Mouse (Mus musculus): ENCODE results near the gene Vamp9. TPM values are rescaled to one million over a fixed set of nuclear protein-coding genes. Genes with fewer than 3 reads are reported as not detected.

Gene Vamp9
- polyA plus RNA-seq, 1 experiment from 2014 or later = 0.30 TPM

DNA sequence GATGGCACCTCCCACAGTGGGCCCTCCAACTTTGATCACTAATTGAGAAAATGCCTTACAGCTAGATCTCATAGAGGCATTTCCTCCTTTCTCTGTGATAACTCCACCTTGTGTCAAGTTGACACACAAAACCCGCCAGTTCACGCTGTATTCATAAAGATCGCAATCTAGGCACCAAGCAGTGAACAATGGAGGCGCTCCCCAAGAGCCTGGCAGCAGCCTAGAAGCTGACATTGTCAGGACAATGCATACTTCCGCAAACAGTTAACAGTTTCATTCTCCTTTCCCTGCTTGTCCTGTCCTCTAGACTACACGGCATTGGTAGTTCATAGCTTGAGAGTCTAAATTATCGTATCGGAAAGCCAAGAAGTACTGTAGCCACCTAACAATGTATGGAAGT, 16.0 kb downstream of the Vamp9 start:
- H3K36me3 ChIP-seq (ENCODE audit: control insufficient read depth, insufficient read depth, low read length) = no peaks in the 10 kb centered on the region
- no peak for ATAC-seq (ENCODE audit: insufficient number of reproducible peaks, insufficient read depth, low FRiP score, low read depth)
- H3K27ac ChIP-seq (ENCODE audit: low read length) = no peak overlapping the region
- H3K9ac ChIP-seq (replicated peaks; ENCODE audit: low read depth, low read length) = no peak overlapping the region
- H3K4me1 ChIP-seq (ENCODE audit: control insufficient read depth, insufficient read depth, low read length) = no peaks in the 10 kb centered on the region
- H3K4me2 ChIP-seq (replicated peaks; ENCODE audit: low read depth, low read length) = no peak overlapping the region
- no peaks in the 10 kb centered on the region for H3K9me3 ChIP-seq (ENCODE audit: control insufficient read depth, low read depth, low read length)
- WGBS = 78% methylated on average over 8 of the region's 8 CpGs
- H3K27me3 ChIP-seq (ENCODE audit: control insufficient read depth, insufficient read depth, low read length) = no peaks in the 10 kb centered on the region
- no peak overlapping the region for H3K4me3 ChIP-seq (ENCODE audit: low read depth, low read length)

DNA sequence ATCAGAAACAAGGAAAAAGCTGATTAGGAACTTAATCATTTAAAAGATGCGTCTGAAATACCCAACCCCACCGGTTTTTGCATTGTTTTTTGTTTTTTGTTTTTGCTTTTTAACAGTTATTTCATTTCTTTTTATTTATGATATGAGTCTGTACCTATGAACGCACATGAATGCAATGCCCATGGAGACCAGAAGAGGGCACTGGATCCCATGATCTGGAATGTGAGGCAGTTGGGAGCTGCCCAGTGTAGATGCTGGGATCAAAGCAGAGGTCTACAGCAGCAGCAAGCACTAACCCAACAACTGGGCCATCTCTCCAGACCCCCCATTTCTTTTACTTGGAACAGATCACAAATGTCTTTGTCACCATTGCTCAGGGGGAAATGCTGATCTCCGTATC, 21.9 kb downstream of the Vamp9 start:
- H3K4me2 ChIP-seq (replicated peaks; ENCODE audit: low read depth, low read length) = no peak overlapping the region
- WGBS = 52% methylated on average over 4 of the region's 4 CpGs

DNA sequence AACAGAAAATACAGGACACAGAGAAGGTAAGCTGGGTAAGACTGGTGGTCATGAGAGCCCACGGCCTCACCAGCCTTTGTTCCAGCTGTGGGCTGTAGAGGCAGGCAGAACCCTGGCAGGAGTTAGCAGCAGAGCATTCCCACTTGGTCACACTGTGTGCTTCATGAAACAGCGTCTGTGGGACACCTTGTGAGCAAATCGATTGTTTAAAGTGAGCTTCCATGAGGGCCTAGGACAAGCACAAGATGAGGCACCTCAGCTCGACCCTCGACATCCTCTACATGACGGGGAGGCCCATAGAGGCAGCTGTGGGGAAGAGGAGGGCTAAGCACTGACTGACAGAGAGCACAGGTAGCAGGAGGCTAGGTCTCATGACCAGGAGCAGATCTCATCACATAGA, 25.9 kb downstream of the Vamp9 start:
- H3K36me3 ChIP-seq (ENCODE audit: control insufficient read depth, insufficient read depth, low read length) = no peaks in the 10 kb centered on the region
- 83% methylated on average over 6 of the region's 6 CpGs for WGBS
- no peak overlapping the region for H3K9ac ChIP-seq (replicated peaks; ENCODE audit: low read depth, low read length)
- H3K4me3 ChIP-seq (ENCODE audit: low read depth, low read length) = no peak overlapping the region
- ATAC-seq (ENCODE audit: insufficient number of reproducible peaks, insufficient read depth, low FRiP score, low read depth) = no peak
- H3K27me3 ChIP-seq (ENCODE audit: control insufficient read depth, insufficient read depth, low read length) = no peaks in the 10 kb centered on the region
- no peak overlapping the region for H3K27ac ChIP-seq (ENCODE audit: low read length)
- no peaks in the 10 kb centered on the region for H3K4me1 ChIP-seq (ENCODE audit: control insufficient read depth, insufficient read depth, low read length)
- H3K9me3 ChIP-seq (ENCODE audit: control insufficient read depth, low read depth, low read length) = no peaks in the 10 kb centered on the region
- H3K4me2 ChIP-seq (replicated peaks; ENCODE audit: low read depth, low read length) = no peak overlapping the region

More for the DNA sequence above, 21.9 kb downstream of the Vamp9 start:
- Histone ChIP-seq H3K9me3 (ENCODE audit: control insufficient read depth, low read depth, low read length) (no peaks in the 10 kb centered on the region), H3K4me3 (ENCODE audit: low read depth, low read length) (no peak overlapping the region), H3K9ac (replicated peaks; ENCODE audit: low read depth, low read length) (no peak overlapping the region), H3K4me1 (ENCODE audit: control insufficient read depth, insufficient read depth, low read length) (no peaks in the 10 kb centered on the region), H3K36me3 (ENCODE audit: control insufficient read depth, insufficient read depth, low read length) (no peaks in the 10 kb centered on the region), H3K27ac (ENCODE audit: low read length) (no peak overlapping the region), H3K27me3 (ENCODE audit: control insufficient read depth, insufficient read depth, low read length) (no peaks in the 10 kb centered on the region)
- no peak for ATAC-seq (ENCODE audit: insufficient number of reproducible peaks, insufficient read depth, low FRiP score, low read depth)

DNA sequence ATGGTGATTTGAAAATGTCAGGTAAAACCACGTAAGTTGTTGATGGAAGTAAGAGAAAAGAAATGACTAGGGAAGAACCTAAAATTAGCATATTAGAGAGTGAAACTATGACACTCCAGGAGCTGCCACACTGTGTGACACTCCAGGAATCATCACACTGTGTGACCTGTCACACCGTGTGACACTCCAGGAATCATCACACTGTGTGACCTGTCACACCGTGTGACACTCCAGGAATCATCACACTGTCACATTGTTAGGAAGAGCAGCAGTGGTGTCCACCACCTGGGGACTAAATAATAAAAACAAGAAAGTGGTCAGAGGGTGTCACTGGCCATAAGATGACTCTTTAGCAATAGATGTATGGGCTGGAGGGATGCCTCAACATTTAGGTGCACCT, 33.4 kb downstream of the Vamp9 start:
- ATAC-seq (ENCODE audit: insufficient number of reproducible peaks, insufficient read depth, low FRiP score, low read depth) = no peak
- H3K4me1 ChIP-seq (ENCODE audit: control insufficient read depth, insufficient read depth, low read length) = no peaks in the 10 kb centered on the region
- H3K36me3 ChIP-seq (ENCODE audit: control insufficient read depth, insufficient read depth, low read length) = no peaks in the 10 kb centered on the region
- H3K9ac ChIP-seq (replicated peaks; ENCODE audit: low read depth, low read length) = no peak overlapping the region
- peaks cover 2% of the 10 kb centered on the region; the same call in 1 of the 2 replicates for H3K9me3 ChIP-seq (ENCODE audit: control insufficient read depth, low read depth, low read length)
- H3K27ac ChIP-seq (ENCODE audit: low read length) = no peak overlapping the region
- WGBS = 81% methylated on average over 3 of the region's 3 CpGs
- H3K4me3 ChIP-seq (ENCODE audit: low read depth, low read length) = no peak overlapping the region
- no peaks in the 10 kb centered on the region for H3K27me3 ChIP-seq (ENCODE audit: control insufficient read depth, insufficient read depth, low read length)
- H3K4me2 ChIP-seq (replicated peaks; ENCODE audit: low read depth, low read length) = no peak overlapping the region

DNA sequence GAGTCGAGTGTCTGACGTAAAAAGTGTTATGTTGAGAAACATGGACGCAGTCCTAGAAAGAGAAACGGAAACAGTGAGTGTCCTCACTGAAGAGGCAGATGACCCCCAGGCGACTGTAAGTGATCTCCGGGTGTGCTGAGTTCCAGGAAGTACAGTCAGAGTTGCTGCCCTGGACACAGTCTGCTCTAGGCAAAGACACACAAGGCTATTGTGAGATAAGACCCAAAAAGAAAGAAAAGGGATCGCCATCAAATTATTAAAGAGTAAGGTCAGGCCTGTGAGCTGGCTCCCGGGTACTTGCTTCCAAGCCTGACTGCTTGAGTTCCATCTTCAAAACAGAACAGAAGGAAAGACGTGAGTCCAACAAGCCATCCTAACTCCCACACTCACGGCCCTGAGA, 35.2 kb downstream of the Vamp9 start:
- H3K4me1 ChIP-seq (ENCODE audit: control insufficient read depth, insufficient read depth, low read length) = no peaks in the 10 kb centered on the region
- no peaks in the 10 kb centered on the region for H3K36me3 ChIP-seq (ENCODE audit: control insufficient read depth, insufficient read depth, low read length)
- no peak overlapping the region for H3K4me3 ChIP-seq (ENCODE audit: low read depth, low read length)
- WGBS = 76% methylated on average over 10 of the region's 10 CpGs
- ATAC-seq (ENCODE audit: insufficient number of reproducible peaks, insufficient read depth, low FRiP score, low read depth) = no peak
- H3K4me2 ChIP-seq (replicated peaks; ENCODE audit: low read depth, low read length) = no peak overlapping the region
- H3K27me3 ChIP-seq (ENCODE audit: control insufficient read depth, insufficient read depth, low read length) = no peaks in the 10 kb centered on the region
- H3K27ac ChIP-seq (ENCODE audit: low read length) = no peak overlapping the region
- H3K9ac ChIP-seq (replicated peaks; ENCODE audit: low read depth, low read length) = no peak overlapping the region
- H3K9me3 ChIP-seq (ENCODE audit: control insufficient read depth, low read depth, low read length) = peaks cover 4% of the 10 kb centered on the region; the same call in 1 of the 2 replicates

DNA sequence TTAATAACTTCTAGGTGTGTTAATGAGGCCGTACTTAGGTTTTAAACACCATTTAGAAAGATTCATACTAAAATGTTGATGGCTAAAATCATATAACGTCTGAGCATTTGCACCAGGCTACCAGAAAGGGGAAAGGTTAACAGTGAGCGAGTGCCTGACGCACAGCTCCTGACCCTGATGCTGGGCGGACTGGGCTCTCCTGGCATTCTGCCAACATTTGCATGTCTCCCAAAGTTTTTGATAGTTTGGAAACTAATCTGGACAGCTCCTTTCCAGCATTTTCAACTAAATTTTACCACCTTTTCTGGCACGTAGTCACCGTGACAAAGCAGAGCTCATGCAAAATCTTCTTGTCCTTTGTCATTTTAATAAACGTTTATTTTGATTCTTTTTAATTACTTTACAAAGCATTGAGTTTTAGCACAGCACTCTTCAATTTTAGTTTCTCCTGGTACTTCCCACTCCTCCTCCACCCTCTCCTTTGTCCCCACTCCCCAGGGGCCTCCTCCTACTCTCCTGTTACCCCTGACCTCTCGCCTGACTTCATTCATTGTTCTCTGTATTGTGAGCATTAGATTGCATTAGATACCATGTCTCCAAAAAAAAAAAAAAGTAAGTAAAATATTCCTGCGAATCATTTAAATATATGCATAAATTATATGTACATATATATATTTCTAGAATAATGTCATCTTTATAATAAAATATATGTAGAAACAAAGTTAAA, 35.9 kb downstream of the Vamp9 start:
- ATAC-seq (ENCODE audit: insufficient number of reproducible peaks, insufficient read depth, low FRiP score, low read depth) = no peak
- Histone ChIP-seq H3K4me1 (ENCODE audit: control insufficient read depth, insufficient read depth, low read length) (no peaks in the 10 kb centered on the region), H3K9ac (replicated peaks; ENCODE audit: low read depth, low read length) (no peak overlapping the region), H3K4me3 (ENCODE audit: low read depth, low read length) (no peak overlapping the region), H3K36me3 (ENCODE audit: control insufficient read depth, insufficient read depth, low read length) (no peaks in the 10 kb centered on the region), H3K4me2 (replicated peaks; ENCODE audit: low read depth, low read length) (no peak overlapping the region), H3K27me3 (ENCODE audit: control insufficient read depth, insufficient read depth, low read length) (no peaks in the 10 kb centered on the region), H3K27ac (ENCODE audit: low read length) (no peak overlapping the region), H3K9me3 (ENCODE audit: control insufficient read depth, low read depth, low read length) (peaks cover 4% of the 10 kb centered on the region; the same call in 1 of the 2 replicates)
- WGBS = 48% methylated on average over 10 of the region's 10 CpGs

DNA sequence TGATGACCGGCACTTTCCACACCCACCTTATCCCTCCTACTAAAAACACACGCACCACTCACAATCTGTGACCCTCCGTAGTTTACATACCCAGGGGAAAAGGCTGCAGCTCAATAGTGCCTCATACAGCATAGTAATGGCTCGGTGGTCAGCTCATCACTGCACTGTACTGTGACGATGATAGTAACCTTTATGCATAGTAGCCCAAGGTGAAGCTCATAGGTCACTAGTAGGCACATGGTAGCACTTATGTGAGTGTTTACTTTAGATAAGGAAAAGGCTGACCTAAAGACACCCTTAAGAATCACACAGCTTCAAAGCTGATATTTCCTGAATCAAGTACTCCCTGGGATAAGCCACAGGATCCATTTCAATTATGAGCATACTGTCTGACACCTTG, 46.5 kb downstream of the Vamp9 start:
- no peak for ATAC-seq (ENCODE audit: insufficient number of reproducible peaks, insufficient read depth, low FRiP score, low read depth)
- Histone ChIP-seq H3K4me2 (replicated peaks; ENCODE audit: low read depth, low read length) (no peak overlapping the region), H3K9me3 (ENCODE audit: control insufficient read depth, low read depth, low read length) (no peaks in the 10 kb centered on the region), H3K36me3 (ENCODE audit: control insufficient read depth, insufficient read depth, low read length) (peaks cover 6% of the 10 kb centered on the region; the same call in 1 of the 2 replicates), H3K27me3 (ENCODE audit: control insufficient read depth, insufficient read depth, low read length) (no peaks in the 10 kb centered on the region), H3K9ac (replicated peaks; ENCODE audit: low read depth, low read length) (no peak overlapping the region), H3K4me3 (ENCODE audit: low read depth, low read length) (no peak overlapping the region), H3K27ac (ENCODE audit: low read length) (no peak overlapping the region), H3K4me1 (ENCODE audit: control insufficient read depth, insufficient read depth, low read length) (no peaks in the 10 kb centered on the region)
- 85% methylated on average over 5 of the region's 5 CpGs for WGBS

DNA sequence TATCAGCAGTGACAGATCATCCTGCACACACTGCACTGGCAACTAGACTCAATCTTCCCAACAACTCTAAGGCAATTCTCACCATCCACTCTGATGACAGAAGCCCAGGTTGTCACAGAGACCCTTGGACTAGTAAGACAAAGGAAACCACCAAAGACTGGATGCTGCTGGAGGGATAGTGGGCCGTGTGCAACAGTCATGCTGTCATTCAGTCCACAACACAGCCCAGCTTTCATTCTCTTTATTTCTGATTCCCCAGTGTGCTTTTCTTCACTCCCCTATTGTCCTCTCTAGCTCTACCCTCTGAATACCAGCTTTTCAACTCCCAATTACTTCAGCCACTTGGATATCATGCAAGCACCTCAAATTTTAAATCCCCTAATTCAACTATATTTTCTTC, 47.8 kb downstream of the Vamp9 start:
- ATAC-seq (ENCODE audit: insufficient number of reproducible peaks, insufficient read depth, low FRiP score, low read depth) = no peak
- peaks cover 10% of the 10 kb centered on the region; the same call in 1 of the 2 replicates for H3K36me3 ChIP-seq (ENCODE audit: control insufficient read depth, insufficient read depth, low read length)
- H3K9ac ChIP-seq (replicated peaks; ENCODE audit: low read depth, low read length) = no peak overlapping the region
- H3K4me1 ChIP-seq (ENCODE audit: control insufficient read depth, insufficient read depth, low read length) = no peaks in the 10 kb centered on the region
- no peaks in the 10 kb centered on the region for H3K9me3 ChIP-seq (ENCODE audit: control insufficient read depth, low read depth, low read length)
- no peak overlapping the region for H3K4me3 ChIP-seq (ENCODE audit: low read depth, low read length)
- H3K4me2 ChIP-seq (replicated peaks; ENCODE audit: low read depth, low read length) = no peak overlapping the region
- no peak overlapping the region for H3K27ac ChIP-seq (ENCODE audit: low read length)
- no peaks in the 10 kb centered on the region for H3K27me3 ChIP-seq (ENCODE audit: control insufficient read depth, insufficient read depth, low read length)
- 43% methylated on average over 1 of the region's 1 CpGs for WGBS

DNA sequence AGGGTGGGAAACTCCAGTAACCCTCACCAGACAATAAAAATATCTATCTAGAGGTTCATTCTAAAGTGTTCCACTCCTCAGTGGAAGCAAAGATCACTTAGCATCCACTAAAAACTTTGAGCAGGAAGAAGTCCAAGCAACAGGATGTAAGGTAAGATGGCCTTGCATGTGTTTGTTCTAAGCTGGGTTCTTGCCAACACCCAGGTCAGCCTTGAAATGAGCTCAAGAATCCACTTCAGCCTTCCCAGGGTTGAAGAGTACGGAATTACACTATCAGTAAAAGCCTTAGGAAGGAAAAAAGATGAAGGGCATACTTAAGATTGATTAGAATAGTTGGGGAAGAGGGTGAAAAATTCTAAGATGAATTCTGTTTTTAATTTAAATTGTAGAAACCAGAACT, 52.6 kb downstream of the Vamp9 start:
- H3K9me3 ChIP-seq (ENCODE audit: control insufficient read depth, low read depth, low read length) = no peaks in the 10 kb centered on the region
- H3K36me3 ChIP-seq (ENCODE audit: control insufficient read depth, insufficient read depth, low read length) = peaks cover 39% of the 10 kb centered on the region
- H3K27ac ChIP-seq (ENCODE audit: low read length) = no peak overlapping the region
- ATAC-seq (ENCODE audit: insufficient number of reproducible peaks, insufficient read depth, low FRiP score, low read depth) = no peak
- no peak overlapping the region for H3K4me3 ChIP-seq (ENCODE audit: low read depth, low read length)
- no peaks in the 10 kb centered on the region for H3K27me3 ChIP-seq (ENCODE audit: control insufficient read depth, insufficient read depth, low read length)
- H3K4me2 ChIP-seq (replicated peaks; ENCODE audit: low read depth, low read length) = no peak overlapping the region
- H3K4me1 ChIP-seq (ENCODE audit: control insufficient read depth, insufficient read depth, low read length) = no peaks in the 10 kb centered on the region
- no peak overlapping the region for H3K9ac ChIP-seq (replicated peaks; ENCODE audit: low read depth, low read length)
- WGBS = 59% methylated on average over 1 of the region's 1 CpGs

Measured in stomach, embryonic 14.5 days (tissue).